Mouse (Mus musculus) embryonic fibroblast, embryonic 13.5 days (primary cell): ENCODE measurements around the gene Slfn4.

Source experiments
- CTCF ChIP-seq: IDR thresholded peaks from 2 replicates; pipeline ENCODE4 v1.5.1; 2011; ENCODE audit warnings: mild to moderate bottlenecking, control low read depth, low read length, moderate library complexity, borderline replicate concordance; ENCODE audit not compliant: insufficient read depth
- POLR2A ChIP-seq: IDR thresholded peaks from 2 replicates; pipeline ENCODE4 v1.6.1; 2011; ENCODE audit warnings: low read depth, mild to moderate bottlenecking, control low read depth, low read length, moderate library complexity

- TF ChIP-seq CTCF (no peak), POLR2A (no peak)
Observed at GRCm38 (mm10) chr11:83238389-83238788, 63.4 kb downstream of the Slfn4 start.
